Mouse (Mus musculus): ENCODE measurements at regions not wholly inside any gene's neighbourhood (a gene's known extent, or its start where the extent isn't known, plus 50 kb on each side); places are given as distances from the start of the nearest gene placed in this dataset.
"Not testable (repeated sequence)": the region's sequence is repeated elsewhere in the genome, so short reads cannot be mapped to it uniquely, and the experiment has no call there.

GRCm38 (mm10) chr2:100252006-100252405 is 1372.5 kb upstream of the Rag2 start:
- no peaks in the 10 kb centered on the region for H3K4me1 ChIP-seq
- no peak overlapping the region for H3K4me3 ChIP-seq
- no peaks in the 10 kb centered on the region for H3K9me3 ChIP-seq (replicated peaks)
- no peak for DNase-seq (ENCODE audit: low spot score)
- no peaks in the 10 kb centered on the region for H3K36me3 ChIP-seq
- no peak overlapping the region for H3K27ac ChIP-seq (replicated peaks)
- 97% methylated on average over 1 of the region's 1 CpGs for WGBS
- no peaks in the 10 kb centered on the region for H3K27me3 ChIP-seq (ENCODE audit: low read depth, poor library complexity, severe bottlenecking)

GRCm38 (mm10) chr2:100259136-100259853 is 1365.2 kb upstream of the Rag2 start:
- WGBS = 74% methylated on average over 1 of the region's 1 CpGs

GRCm38 (mm10) chr2:100306516-100306915 is 1318.0 kb upstream of the Rag2 start:
- Histone ChIP-seq H3K36me3 (no peaks in the 10 kb centered on the region), H3K27me3 (ENCODE audit: low read depth, poor library complexity, severe bottlenecking) (no peaks in the 10 kb centered on the region), H3K27ac (replicated peaks) (no peak overlapping the region), H3K4me1 (no peaks in the 10 kb centered on the region), H3K4me3 (no peak overlapping the region), H3K9me3 (replicated peaks) (no peaks in the 10 kb centered on the region)
- DNase-seq (ENCODE audit: low spot score) = no peak
- 85% methylated on average over 7 of the region's 7 CpGs for WGBS

More at GRCm38 (mm10) chr2:100259136-100259853, 1365.2 kb upstream of the Rag2 start:
- H3K4me1 ChIP-seq = no peaks in the 10 kb centered on the region
- no peak overlapping the region for H3K27ac ChIP-seq (replicated peaks)
- H3K9me3 ChIP-seq (replicated peaks) = no peaks in the 10 kb centered on the region
- H3K27me3 ChIP-seq (ENCODE audit: low read depth, poor library complexity, severe bottlenecking) = no peaks in the 10 kb centered on the region
- no peak for DNase-seq (ENCODE audit: low spot score)
- H3K4me3 ChIP-seq = no peak overlapping the region
- H3K36me3 ChIP-seq = no peaks in the 10 kb centered on the region

- no peak for DNase-seq (ENCODE audit: low spot score)
- WGBS = 24% methylated on average over 1 of the region's 1 CpGs
Observed at GRCm38 (mm10) chr2:100312750-100313275, 1311.7 kb upstream of the Rag2 start.

DNA sequence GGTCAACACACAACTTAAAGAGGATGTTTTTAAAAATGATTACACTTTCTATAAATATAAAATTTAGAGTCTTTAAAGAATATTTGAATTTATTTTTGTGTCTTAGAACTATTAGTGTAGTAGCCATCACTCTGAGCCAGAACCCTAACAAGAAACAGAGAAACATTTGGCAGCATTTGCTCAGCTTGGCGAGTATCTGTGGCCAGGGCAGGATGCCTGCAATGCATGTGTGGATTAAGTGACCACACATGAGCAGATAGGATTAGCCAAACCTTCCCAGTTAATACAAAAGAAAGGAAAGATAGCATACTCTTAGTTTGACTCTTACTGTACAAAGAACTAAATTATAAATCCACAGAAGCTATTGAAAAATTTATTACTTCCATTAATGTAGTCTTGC is 1304.1 kb upstream of the Rag2 start:
- Histone ChIP-seq H3K4me1 (no peaks in the 10 kb centered on the region), H3K36me3 (no peaks in the 10 kb centered on the region), H3K27me3 (ENCODE audit: low read depth, poor library complexity, severe bottlenecking) (no peaks in the 10 kb centered on the region), H3K27ac (replicated peaks) (no peak overlapping the region), H3K4me3 (no peak overlapping the region), H3K9me3 (replicated peaks) (no peaks in the 10 kb centered on the region)
- WGBS = 56% methylated on average over 1 of the region's 1 CpGs
- DNase-seq (ENCODE audit: low spot score) = no peak

More at GRCm38 (mm10) chr2:100312750-100313275, 1311.7 kb upstream of the Rag2 start:
- H3K27ac ChIP-seq (replicated peaks) = peak overlapping the region; percentile 42
- no peaks in the 10 kb centered on the region for H3K36me3 ChIP-seq
- H3K27me3 ChIP-seq (ENCODE audit: low read depth, poor library complexity, severe bottlenecking) = no peaks in the 10 kb centered on the region
- H3K9me3 ChIP-seq (replicated peaks) = no peaks in the 10 kb centered on the region
- H3K4me1 ChIP-seq = 0 out of 2 replicates have a peak, but pooled peaks cover 2% of the 10 kb centered on the region
- no peak overlapping the region for H3K4me3 ChIP-seq

GRCm38 (mm10) chr2:100340713-100341112 is 1283.8 kb upstream of the Rag2 start:
- Histone ChIP-seq H3K27me3 (ENCODE audit: low read depth, poor library complexity, severe bottlenecking) (no peaks in the 10 kb centered on the region), H3K36me3 (no peaks in the 10 kb centered on the region), H3K27ac (replicated peaks) (no peak overlapping the region), H3K4me3 (no peak overlapping the region), H3K9me3 (replicated peaks) (no peaks in the 10 kb centered on the region), H3K4me1 (no peaks in the 10 kb centered on the region)
- 89% methylated on average over 4 of the region's 4 CpGs for WGBS
- no peak for DNase-seq (ENCODE audit: low spot score)

DNA sequence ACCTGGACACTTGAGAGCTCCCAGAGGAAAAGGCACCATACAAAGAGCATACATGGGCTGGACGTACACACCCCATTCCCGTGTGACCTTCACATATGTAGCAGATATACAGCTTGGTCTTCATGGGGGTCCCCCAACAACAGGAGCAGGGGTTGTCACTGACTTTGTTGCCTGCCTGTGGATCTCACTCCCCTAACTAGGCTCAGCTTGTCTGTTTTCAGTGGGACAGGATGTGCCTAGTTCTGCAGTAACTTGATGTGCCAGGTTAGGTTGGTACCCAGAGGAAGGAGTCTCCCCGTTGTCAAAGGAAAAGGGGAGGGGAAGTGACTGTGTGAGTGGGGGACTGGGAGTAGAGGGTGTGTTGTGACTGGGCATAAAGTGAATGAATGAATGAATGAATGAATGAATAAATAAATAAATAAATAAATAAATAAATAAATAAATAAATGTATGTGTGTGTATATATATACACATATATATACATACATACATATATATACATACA is 1279.5 kb upstream of the Rag2 start:
- 95% methylated on average over 3 of the region's 3 CpGs for WGBS
- no peaks in the 10 kb centered on the region for H3K27me3 ChIP-seq (ENCODE audit: low read depth, poor library complexity, severe bottlenecking)
- H3K27ac ChIP-seq (replicated peaks) = no peak overlapping the region
- H3K4me3 ChIP-seq = no peak overlapping the region
- no peaks in the 10 kb centered on the region for H3K36me3 ChIP-seq
- no peaks in the 10 kb centered on the region for H3K4me1 ChIP-seq
- no peaks in the 10 kb centered on the region for H3K9me3 ChIP-seq (replicated peaks)
- DNase-seq (ENCODE audit: low spot score) = no peak

DNA sequence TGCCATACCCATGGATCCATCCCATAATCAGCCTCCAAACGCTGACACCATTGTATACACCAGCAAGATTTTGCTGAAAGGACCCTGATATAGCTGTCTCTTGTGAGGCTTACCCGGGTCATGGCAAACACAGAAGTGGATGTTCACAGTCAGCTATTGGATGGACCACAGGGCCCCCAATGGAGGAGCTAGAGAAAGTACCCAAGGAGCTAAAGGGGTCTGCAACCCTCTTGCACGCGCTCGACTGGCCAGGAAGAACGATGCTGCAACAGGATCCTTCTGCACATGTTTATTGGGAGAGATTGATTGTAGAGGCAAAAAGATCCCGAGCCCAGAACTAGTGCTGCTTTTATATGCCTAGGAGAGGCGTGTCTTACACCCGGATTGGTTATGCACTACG is 1258.9 kb upstream of the Rag2 start:
- not testable (repeated sequence) for H3K27ac ChIP-seq (replicated peaks); H3K36me3 ChIP-seq; H3K27me3 ChIP-seq (ENCODE audit: low read depth, poor library complexity, severe bottlenecking); H3K9me3 ChIP-seq (replicated peaks); H3K4me1 ChIP-seq; H3K4me3 ChIP-seq; DNase-seq (ENCODE audit: low spot score)
- WGBS = 92% methylated on average over 10 of the region's 10 CpGs

DNA sequence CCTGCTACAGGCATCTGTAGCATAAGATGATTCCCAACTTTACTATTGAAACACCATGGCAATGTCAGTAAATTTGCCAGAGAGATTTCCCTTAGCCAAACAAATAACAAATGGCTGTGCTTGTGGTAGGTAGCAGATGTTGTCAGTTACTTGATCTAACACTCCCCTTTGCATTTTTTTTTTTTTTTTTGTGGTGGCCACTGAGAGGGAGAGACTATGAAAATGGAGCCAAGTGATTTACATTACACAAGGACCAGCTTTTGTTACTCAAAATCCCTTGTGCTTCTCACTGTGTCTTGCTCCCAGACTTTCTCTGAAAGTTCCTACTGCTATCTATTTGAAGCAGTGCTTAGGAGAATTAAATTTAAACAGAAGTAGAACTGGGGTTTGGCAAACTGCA is 1224.7 kb upstream of the Rag2 start:
- no peak overlapping the region for H3K27ac ChIP-seq (replicated peaks)
- 0 out of 2 replicates have a peak, but pooled peaks cover 3% of the 10 kb centered on the region for H3K4me1 ChIP-seq
- H3K36me3 ChIP-seq = no peaks in the 10 kb centered on the region
- no peaks in the 10 kb centered on the region for H3K9me3 ChIP-seq (replicated peaks)
- H3K27me3 ChIP-seq (ENCODE audit: low read depth, poor library complexity, severe bottlenecking) = no peaks in the 10 kb centered on the region
- no peak for DNase-seq (ENCODE audit: low spot score)
- H3K4me3 ChIP-seq = no peak overlapping the region

DNA sequence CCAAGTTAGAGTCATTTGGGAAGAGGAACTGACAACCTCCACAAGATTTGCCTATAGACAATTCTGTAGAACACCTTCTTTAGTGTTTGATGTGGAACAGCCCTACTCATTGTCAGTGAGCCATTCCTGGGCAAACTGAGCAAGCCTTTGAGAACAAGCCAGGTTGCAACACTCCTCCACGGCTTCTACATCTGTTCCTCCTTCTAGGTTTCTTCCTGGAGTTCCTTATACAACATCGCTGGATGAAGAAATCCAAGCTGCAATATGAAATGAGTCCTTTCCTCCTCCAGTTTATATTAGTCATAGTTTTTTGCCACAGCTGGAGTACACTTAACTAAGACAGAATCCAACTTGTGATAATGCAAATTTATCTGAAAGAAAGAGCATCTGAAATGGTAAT is 1197.9 kb upstream of the Rag2 start:
- WGBS = 91% methylated on average over 2 of the region's 2 CpGs

DNA sequence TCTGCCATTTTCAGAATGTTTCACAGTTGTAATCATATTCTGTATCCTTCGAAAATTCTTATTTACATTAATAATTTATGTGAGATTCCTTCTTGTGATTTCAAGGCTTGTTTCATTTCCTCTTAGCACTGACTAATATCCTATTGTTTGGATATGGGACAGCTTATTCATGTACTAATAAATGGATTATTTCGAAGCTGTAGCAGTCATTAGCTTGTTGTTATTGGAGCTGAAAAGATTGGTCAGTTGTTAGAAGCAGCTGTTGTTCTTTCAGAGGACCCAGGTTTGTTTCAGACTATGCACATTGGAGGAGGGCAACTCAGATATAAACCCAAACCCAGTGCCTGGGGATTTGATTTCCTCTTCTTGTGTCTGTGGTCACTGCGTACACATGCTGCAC is 1189.5 kb upstream of the Rag2 start:
- Histone ChIP-seq H3K9me3 (replicated peaks) (no peaks in the 10 kb centered on the region), H3K27ac (replicated peaks) (no peak overlapping the region), H3K27me3 (ENCODE audit: low read depth, poor library complexity, severe bottlenecking) (no peaks in the 10 kb centered on the region), H3K4me1 (no peaks in the 10 kb centered on the region), H3K4me3 (no peak overlapping the region), H3K36me3 (no peaks in the 10 kb centered on the region)
- no peak for DNase-seq (ENCODE audit: low spot score)
- WGBS = 92% methylated on average over 3 of the region's 3 CpGs

More for the DNA sequence above, 1197.9 kb upstream of the Rag2 start:
- Histone ChIP-seq H3K4me3 (no peak overlapping the region), H3K4me1 (no peaks in the 10 kb centered on the region), H3K36me3 (no peaks in the 10 kb centered on the region), H3K27me3 (ENCODE audit: low read depth, poor library complexity, severe bottlenecking) (no peaks in the 10 kb centered on the region), H3K9me3 (replicated peaks) (no peaks in the 10 kb centered on the region), H3K27ac (replicated peaks) (no peak overlapping the region)
- no peak for DNase-seq (ENCODE audit: low spot score)

DNA sequence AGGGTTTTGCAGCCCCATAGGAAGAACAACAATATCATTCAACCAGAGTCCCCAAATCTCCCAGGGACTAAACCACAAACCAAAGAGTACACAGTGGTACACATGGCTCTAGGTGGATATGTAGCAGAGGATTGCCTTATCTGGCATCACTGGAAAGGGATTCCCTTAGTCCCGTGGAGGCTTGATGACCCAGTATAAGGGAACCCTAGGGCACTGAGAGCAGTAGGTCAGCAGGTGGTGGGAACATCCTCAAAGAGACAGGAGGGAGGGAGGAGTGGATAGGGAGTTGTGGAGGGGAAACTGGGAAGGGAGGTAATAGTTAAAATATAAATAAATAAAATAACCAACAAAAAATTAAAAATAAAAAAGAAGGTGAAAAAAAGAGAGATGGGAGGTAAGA is 1178.7 kb upstream of the Rag2 start:
- WGBS = 77% methylated on average over 1 of the region's 1 CpGs
- no peaks in the 10 kb centered on the region for H3K4me1 ChIP-seq
- no peak for DNase-seq (ENCODE audit: low spot score)
- no peak overlapping the region for H3K4me3 ChIP-seq
- H3K27me3 ChIP-seq (ENCODE audit: low read depth, poor library complexity, severe bottlenecking) = no peaks in the 10 kb centered on the region
- H3K27ac ChIP-seq (replicated peaks) = no peak overlapping the region
- H3K36me3 ChIP-seq = no peaks in the 10 kb centered on the region
- H3K9me3 ChIP-seq (replicated peaks) = no peaks in the 10 kb centered on the region

DNA sequence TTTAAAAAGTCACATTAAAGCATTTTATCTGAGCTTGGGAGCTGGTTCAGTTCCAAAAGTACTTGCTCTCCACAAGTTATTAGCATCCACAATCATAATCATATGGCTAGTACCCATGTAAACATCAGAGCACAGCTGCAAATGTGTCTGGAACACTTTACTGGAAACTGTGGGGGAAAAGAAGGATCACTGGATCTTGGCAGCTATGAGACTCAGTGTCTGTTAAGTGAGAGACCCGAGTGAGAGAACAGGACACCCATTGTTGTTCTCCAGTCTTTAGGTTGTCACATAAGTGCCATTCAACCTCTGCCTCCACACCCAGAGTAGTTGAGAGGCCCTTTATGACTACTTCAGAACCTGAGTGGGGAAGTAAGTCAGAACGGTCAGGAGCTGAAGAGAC is 1178.2 kb upstream of the Rag2 start:
- Histone ChIP-seq H3K4me3 (no peak overlapping the region), H3K36me3 (no peaks in the 10 kb centered on the region), H3K9me3 (replicated peaks) (no peaks in the 10 kb centered on the region), H3K27me3 (ENCODE audit: low read depth, poor library complexity, severe bottlenecking) (no peaks in the 10 kb centered on the region), H3K4me1 (no peaks in the 10 kb centered on the region), H3K27ac (replicated peaks) (no peak overlapping the region)
- DNase-seq (ENCODE audit: low spot score) = no peak
- 81% methylated on average over 2 of the region's 2 CpGs for WGBS

Measured in midbrain, embryonic 10.5 days (tissue).